Mouse (Mus musculus): ENCODE results near the gene Alyref.

Gene Alyref

DNA sequence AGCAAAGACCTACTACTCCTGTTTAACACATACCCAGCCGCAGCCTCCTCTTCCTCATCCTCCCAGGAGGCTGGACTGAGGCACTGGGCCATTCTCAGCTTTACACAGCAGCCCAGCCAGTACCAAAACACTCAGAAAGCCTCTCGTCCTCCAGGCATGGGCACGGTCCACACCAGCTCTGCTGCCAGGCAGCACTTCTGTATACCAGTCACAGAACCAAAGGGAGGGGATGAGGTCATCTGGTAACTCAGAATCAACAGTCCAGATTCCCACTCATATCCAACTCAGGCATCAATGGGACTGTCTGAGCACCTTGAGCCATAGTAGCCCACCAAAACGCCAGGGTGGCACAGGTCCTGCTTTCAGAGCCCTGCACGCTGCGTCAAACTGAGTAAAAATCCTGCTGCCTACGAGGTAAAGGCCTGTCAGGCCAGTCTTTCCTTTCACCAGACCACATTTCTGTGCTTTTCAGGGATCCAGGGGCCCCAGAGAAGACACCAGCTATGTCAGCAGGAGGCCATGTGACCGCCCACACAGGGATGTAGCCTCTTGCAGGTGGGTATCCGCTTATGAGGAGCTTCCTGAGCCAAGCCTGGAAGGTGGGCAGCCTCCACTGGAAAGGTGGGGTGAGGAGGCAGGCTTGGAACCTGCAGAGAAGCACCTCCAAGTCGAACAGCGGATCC lies 28.8 kb upstream of the Alyref start:
- DNase-seq (ENCODE audit: inconsistent age in 2 of 2, low spot score in 1 of 2) = peak; percentile 7 to 39

DNA sequence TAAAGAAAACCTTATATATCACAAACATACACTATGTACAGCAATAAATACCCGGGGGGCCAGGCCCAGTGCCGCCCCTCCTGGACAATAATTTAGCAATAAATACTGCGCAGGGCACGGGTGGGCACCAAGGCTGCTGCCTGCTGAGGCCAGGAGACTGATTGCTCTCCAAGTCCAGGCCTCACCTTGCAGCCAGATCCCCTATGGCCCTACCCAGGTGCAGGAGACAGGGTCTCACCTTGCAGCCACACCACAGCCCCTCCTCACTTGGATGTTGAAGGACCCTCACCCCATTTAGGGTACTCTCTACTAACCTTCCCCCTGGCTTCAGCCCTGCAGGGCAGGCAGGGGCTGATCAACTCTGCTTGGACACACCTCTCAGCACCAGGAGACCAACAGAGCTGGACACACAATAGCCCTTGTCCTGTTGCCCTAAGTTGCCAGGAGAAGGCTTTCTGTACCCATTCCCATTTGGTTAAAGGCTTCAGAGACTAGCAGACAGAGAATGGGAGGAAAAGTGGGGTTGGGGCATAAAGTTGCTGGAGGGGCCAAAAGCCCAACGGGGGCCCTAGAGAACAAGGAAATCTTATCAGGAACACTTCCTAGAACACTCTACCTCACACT lies 27.1 kb upstream of the Alyref start, which contains the start of gene Sirt7:
Sirt7 (minus strand) TSS at position 89 of the 624 bp plus-strand sequence.
- peak in 1 of 2 experiments; percentile 31 for DNase-seq (ENCODE audit: inconsistent age in 2 of 2, low spot score in 1 of 2)

DNA sequence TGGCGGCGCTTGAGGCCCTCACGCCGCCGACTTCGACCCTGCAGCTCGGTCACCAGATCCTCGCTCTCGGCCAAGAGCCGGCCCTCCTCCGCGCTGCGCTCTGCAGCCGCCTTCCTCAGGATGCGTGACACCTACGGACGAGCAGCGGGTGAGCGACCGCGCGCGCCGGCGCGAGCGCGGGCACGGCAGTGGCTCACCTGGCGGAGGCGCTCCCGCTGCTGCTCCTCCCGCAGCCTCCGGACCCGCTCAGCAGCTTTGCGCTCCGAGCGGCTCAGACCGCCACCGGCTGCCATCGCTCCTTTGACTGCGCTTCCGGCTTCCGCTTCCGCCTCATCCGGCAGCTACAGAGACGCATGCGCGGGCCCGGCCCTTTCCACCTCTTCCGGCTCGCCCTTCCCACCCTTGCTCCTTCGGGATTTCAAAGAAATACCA lies 26.5 kb upstream of the Alyref start:
- peak; percentile 89 to 94 for DNase-seq (ENCODE audit: inconsistent age in 2 of 2, low spot score in 1 of 2)

DNA sequence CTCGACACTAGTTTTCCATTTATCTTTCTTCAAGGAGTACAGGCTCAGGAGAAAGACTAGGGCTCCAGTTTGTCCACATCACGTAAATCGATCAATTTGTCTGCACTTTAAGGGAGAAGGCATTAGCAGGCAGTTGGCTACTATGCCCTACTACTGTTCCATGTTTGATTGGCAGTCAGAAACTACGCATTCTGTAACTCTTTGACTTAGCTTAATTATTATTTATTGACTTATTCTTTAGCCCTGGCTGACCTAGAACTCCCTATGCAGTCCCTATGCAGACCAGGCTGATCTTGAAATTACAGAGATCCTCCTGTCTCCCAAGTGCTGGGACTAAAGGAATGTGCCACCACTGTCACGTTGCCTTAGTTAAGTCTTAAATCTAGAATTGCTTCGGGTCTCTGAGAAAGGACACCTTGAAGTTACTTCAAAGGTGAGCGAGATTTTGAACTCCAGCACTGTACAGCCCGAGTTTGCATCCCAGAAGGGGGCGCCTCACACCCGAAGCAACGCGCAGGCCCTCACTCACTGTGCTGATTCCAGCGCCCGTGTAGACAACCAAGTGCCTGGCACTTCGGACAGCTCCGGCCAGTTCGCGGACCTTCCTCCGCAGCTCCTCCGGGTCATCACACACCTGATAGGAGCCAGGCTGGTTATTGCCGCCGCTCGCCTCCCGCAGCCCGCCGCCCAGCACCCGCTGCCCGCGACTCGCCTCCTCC lies 26.0 kb upstream of the Alyref start:
- peak; percentile 76 to 88 for DNase-seq (ENCODE audit: inconsistent age in 2 of 2, low spot score in 1 of 2)

DNA sequence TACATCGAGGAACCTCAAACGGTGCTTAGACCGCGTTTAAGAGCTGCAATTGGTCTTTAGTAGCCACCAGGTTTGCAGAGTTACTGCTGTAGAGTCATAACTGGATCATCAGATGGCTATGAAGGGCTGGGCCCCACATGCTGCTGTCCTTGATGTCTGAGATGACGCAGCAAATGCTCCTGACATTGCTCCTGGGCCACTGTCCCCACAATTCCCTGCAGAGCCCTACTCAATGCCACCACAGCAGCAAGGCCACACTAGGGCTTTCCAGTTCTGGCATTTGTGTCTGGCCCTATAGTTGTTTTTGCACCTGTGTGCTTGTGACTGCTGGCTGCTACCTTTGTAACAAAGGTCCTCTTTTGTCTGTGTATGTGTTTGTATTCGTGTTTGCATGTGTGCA lies 24.6 kb upstream of the Alyref start:
- peak in 1 of 2 experiments; percentile 83 for DNase-seq (ENCODE audit: inconsistent age in 2 of 2, low spot score in 1 of 2)

DNA sequence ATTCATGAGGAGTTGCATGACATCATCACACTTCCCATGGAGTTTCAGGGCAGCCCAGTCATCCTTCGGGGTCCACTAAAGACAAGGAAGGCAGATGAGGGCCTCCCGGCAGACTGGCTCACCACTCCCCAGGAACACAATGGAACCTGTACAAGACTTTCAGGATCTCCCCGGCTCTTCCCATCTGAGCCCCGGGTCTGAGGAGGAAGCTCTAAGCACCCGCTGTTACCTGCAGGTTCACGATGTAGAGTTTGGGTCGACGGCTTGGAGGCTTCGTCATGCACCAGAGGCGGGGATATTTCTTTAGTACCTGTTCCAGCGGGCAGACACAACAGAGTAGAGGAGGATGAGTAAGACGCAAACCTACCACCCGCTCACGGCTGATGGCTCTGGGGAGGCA lies 22.0 kb upstream of the Alyref start:
- peak in 1 of 2 experiments; percentile 24 for DNase-seq (ENCODE audit: inconsistent age in 2 of 2, low spot score in 1 of 2)

DNA sequence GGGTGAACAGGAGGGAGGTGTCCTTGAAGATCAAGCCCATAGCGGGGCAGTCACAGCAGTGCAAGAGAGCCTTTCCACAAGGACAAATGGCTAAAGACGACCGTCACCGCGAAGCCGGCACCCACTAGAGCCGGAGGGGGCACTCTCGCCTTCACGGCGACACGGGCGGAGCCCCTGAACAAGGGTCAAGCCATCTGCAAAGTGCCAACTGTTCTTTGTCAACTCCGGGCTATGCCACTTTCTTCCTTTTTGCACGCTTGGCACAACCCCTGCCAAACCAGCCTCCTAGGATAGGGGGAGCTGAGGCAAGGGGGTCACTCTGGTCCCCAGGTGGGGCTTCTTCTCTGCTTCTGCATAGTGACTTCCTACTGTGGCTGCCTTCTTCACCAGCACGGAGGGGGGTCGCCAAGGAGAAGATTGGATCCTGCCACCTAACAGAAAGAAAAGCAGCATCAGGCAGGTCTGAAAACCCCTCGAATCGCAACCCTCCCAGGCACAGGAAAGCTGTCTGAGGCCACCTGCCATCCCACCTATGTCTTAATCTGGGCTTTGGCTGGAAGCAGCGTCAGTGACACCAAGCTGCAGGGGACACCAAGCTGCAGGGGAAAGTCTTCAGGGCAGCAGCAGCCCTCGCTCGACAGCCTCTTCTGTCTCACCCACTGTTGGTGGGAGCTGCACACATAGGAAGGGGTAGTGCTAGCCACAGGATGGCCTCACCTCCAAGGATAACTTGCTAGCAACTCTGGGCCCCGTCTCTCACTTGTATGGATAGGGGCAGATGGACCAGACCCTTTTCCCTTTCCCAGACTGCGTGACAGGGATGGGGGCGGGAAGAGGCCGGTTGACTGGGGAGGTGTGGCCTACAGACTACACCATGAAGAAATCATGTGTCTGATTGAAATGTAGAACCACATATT lies 20.7 kb upstream of the Alyref start:
- peak in 1 of 2 experiments; percentile 75 for DNase-seq (ENCODE audit: inconsistent age in 2 of 2, low spot score in 1 of 2)

DNA sequence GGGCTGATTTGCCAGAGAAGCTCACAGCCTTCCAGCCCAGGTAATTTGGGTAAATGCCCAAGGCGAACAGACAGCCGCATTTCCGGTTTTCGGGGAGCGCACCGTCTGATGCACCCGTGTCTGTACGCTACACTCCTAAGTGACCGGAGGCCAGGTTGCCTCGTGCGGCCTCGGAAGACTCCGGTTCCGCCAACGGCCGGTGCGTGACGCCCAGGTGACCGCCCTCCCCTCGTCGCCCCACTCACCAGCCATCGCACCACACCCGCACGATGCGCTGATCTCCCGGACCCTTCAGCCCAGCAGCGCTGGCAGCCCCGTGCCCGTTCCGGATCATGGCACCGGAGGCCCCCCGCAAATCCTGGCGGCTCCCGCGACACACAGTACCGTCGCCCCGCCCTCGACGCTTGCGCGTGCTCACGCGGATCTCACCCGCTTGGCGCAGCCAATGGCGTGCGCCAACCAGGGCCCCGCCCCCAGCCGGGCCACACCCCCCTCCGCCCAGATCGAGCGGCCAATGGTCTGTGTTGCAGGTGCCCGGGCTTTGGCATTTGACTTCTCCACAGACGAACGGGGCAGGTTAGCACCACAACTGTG lies 19.5 kb upstream of the Alyref start, which contains the start of gene Pcyt2:
Pcyt2 (minus strand) TSS at position 418 of the 594 bp plus-strand sequence.
- DNase-seq (ENCODE audit: inconsistent age in 2 of 2, low spot score in 1 of 2) = peak; percentile 97

DNA sequence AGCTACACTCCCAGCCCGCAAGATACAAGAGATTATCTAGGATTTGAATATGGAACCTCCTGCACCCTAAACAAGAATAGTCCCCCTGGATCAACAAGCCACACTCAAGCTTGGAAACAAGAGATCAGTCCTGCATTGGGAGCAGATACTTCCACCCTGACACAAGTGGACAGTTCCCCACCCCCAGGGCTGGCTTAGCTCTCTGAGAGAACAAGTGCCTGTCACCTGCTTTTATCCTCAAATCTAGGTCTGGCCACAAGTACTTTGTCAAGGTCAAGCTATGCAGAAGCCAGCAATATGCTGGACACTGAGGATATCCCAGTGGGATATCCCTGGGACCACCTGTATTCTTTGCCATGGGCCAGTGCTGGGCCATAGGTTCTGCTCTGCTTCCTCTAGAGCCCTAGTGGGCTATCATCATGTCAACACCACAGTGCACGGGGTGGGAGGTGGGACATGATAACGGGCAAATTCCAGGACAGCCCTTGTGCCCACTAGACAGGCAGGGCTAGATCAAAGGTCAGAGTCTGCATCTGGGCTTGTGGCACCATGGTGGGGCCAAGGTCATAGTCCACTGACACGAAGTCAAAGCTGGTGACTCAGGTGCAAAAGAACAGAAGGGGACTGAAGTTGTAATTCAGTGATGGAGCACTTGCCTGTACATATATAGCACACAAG lies 18.6 kb upstream of the Alyref start:
- DNase-seq (ENCODE audit: inconsistent age in 2 of 2, low spot score in 1 of 2) = no peak

DNA sequence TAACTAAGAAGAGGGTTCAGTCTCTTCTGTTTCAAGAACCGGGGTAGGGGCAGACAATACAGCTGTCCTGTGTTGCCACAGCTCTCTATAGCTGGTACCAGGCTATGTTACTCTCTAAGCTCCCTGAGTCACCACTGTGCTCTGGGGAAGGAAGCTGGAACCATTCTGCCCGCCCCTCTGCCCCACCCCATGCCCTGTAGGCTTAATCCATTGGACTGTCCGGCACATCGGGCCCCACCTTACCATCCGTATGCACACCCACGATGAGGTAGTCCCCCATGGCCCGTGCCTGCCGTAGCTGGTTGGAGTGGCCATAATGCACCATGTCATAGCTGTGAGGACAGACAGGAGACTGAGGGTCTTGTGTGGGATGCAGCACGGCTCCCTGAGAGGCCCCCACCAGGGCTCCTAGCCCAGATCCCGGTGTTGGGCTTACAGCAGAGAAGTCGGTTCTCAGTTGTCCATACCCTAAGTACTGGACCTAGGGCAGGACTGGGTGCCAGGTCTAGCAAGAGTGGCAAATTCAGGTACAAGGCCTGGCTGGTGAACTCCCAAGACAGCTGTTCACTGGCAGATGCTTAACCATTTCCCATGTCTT lies 17.5 kb upstream of the Alyref start:
- DNase-seq (ENCODE audit: inconsistent age in 2 of 2, low spot score in 1 of 2) = peak in 1 of 2 experiments; percentile 32

DNA sequence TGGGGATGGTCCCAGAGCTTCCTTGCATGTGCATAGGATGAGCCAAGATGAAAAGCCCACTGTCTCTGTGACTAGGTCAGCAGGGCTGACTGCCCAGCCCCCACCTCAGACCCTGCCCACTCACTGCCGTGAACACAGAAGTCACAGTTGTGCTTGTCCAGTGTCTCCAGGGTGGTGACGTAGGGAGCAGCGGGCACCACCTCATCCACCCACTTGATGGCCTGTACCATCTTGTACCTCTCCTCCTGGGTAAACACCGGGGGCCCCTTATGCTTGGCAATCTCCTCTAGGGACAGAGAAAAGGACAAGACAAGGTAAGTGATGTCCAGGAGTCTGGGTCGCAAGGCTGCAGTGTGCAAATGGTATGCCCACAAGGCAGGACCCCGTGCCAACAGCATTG lies 17.0 kb upstream of the Alyref start:
- DNase-seq (ENCODE audit: inconsistent age in 2 of 2, low spot score in 1 of 2) = peak in 1 of 2 experiments; percentile 32

DNA sequence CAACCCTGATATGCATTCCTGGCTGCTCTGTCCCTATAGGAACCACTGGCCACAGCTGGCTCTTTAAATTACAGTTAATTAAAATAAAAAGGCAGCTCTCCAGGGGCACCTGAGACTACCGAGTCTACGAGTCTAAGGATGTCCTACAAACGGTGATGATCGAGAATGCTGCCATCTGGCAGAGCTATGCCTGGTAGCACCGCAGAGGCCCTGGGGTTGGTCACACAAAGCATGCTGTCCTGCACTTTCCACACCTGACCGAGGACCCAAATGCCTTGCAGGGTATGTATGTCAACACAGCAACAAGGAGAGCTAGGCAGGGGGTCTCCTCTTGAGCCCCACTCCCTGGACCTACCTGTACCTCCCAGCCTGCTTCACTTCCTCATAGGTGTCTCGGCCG lies 15.8 kb upstream of the Alyref start:
- peak in 1 of 2 experiments; percentile 43 for DNase-seq (ENCODE audit: inconsistent age in 2 of 2, low spot score in 1 of 2)

DNA sequence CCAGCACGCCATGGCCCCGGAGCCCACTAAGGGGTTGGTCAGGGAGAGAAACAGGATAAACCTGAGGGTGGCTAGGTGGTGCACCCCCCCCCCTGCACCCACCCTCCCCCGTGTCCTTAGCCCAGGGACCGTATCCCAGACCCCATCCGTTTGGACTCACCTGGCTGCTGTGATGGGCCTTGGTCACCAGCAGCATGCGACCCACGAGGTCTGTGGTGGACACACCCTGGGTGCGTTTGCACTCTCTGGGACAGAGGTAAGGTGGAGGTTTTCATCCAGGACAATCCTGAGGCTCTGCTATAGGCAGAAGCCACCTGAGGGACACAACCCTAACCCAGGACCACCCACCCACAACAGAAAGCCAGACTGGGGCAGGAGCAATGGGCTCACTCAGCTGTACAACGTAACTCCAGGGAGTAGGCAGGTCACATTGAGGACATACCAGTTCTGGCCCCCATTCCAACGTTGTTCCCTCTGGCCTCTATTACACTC lies 15.4 kb upstream of the Alyref start:
- peak in 1 of 2 experiments; percentile 30 for DNase-seq (ENCODE audit: inconsistent age in 2 of 2, low spot score in 1 of 2)

DNA sequence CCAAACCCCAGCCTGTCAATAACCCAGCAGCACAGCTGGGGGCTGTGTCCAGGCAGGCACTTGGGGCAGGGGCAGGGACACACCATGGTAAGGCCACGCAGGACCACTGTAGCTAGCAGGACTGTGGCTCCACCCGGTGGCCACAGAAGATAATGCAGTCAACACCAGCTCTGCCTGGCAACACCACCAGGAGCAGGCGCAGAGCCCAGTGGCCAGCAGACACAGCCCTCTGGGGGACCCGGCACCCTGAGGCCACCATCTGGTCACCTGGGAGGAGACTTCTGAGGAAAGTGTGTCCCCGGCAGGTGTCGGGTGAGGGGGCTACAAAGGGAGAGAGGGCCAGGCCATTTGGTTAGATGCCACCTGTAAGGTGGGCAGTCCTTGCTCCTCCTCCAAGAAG lies 14.6 kb upstream of the Alyref start:
- peak; percentile 72 to 87 for DNase-seq (ENCODE audit: inconsistent age in 2 of 2, low spot score in 1 of 2)

DNA sequence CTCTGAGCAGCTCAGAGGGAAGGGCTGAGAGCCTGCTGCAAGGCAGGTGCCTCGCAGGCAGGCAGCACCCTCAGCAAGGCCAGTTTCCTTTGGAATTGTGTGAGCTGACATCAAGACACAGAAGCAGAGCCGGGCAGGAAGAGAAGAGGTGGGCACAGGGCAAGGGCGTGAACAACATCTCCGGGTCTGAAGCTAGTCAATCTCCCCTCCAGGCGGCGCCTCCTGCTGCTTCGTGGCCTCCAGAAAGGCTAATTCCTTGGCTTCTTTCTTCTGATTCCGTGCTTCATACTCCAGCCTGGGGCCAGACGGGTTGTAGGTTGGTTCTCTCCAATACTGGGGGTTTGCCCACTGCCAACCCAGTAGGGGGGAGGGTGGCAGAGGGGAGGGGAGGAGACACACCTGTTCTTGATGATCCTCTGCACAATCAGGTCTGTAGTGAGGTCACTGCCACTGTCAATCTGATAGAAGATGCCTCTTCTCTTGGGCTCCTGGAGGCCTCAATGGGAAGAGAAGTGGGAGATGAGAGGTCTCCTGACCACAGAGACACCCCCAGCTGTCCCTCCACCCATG lies 12.4 kb upstream of the Alyref start:
- DNase-seq (ENCODE audit: inconsistent age in 2 of 2, low spot score in 1 of 2) = peak in 1 of 2 experiments; percentile 32

DNA sequence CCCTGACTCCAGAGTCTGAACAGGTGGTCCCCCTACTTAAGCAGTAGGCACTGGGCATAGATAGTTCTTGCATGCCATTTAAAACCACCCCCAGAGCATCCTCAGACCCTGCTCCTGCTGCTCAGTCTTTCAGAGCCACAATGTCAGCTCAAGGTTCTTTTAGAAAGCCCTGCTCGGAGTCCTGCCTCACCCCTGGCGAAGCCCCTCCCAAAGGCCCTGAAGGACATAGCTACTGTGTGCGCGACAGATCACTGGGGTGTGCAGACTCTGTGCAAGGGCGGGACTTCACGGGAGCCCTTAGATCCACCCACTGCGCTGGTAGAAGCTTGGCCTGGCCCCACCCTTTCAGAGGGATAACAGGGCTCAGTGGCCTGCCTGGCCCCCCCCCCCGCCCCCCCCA lies 11.1 kb upstream of the Alyref start:
- DNase-seq (ENCODE audit: inconsistent age in 2 of 2, low spot score in 1 of 2) = peak; percentile 66 to 81

DNA sequence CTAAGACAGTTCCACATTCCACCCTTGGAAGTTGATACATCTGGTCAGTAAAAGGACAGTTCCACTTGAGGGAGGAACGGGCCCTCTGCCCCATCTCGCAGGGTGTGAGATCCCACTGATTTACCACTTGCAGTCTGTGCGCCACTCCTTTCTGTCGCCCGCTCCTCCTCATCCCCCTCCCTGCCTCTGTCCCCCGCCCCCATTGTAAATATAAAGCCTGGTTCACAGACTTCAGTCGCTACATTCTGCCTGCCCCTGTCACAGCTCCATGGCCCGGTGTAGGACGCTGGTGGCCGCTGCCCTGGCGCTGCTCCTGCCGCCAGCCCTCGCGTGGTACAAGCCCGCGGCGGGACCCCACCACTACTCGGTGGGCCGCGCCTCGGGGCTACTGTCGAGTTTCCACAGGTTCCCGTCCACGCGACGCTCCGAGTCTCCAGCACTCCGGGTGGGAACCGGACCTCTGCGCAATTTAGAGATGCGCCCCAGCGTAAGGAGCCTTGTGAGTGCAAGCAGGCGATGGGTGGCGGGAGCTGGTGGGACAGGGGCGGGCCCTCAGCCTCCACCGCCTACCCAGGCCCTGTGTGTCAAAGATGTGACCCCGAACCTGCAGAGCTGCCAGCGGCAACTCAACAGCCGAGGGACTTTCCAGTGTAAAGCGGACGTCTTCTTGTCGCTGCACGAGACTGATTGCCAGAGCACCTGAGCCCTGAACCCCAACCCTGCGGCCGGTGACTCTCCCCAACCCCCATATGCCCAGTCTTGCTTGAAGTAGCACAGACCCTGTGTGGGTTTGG lies 10.3 kb upstream of the Alyref start, which contains the start of gene Npb:
Npb (plus strand) TSS at position 237 of the 794 bp plus-strand sequence.
- no peak for DNase-seq (ENCODE audit: inconsistent age in 2 of 2, low spot score in 1 of 2)

DNA sequence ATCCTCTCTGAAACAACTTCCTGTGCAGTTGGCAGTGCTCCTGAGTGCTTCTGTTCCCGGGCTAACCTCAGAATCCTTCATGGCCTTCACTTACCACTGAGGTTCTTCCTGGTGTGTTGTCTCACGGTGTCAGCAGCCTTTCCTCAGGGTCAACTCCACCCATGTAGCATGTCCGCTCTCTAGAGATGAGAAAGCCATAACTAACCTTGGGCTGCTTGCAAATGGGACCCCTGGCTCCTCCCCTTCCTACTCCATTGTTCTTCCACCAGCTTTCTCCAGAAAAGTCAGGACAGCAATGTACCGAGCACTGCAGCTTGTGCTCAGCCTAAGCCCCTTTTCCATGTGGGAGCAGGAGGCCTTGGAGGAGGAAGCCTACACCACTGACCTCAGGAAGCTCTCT lies 8.6 kb upstream of the Alyref start:
- peak in 1 of 2 experiments; percentile 70 for DNase-seq (ENCODE audit: inconsistent age in 2 of 2, low spot score in 1 of 2)

Data from adrenal gland, adult (tissue).